Mouse (Mus musculus) urinary bladder, postnatal 10 days (tissue): ENCODE data around the gene Ndst2.

Experiments
- DNase-seq: peaks from one replicate; pipeline ENCODE4 v3.0.0; 2022; ENCODE audit warnings: low spot score

Ndst2 gene

GRCm38 (mm10) chr14:20700362-20700761 is 34.0 kb downstream of the Ndst2 start:
- DNase-seq: no peak

- DNase-seq: no peak
Measured at GRCm38 (mm10) chr14:20698515-20698914, 35.8 kb downstream of the Ndst2 start.

- no peak for DNase-seq
Measured at GRCm38 (mm10) chr14:20696986-20697385, 37.4 kb downstream of the Ndst2 start.

- no peak for DNase-seq
Measured at GRCm38 (mm10) chr14:20695761-20696520, 38.4 kb downstream of the Ndst2 start.

- peak; percentile 54 for DNase-seq
Measured at GRCm38 (mm10) chr14:20694884-20695760, 39.2 kb downstream of the Ndst2 start, which contains the start of gene Fut11. Gene Fut11 (plus strand): TSS chr14:20694968.

GRCm38 (mm10) chr14:20694185-20694883 is 40.0 kb downstream of the Ndst2 start:
- DNase-seq: no peak

GRCm38 (mm10) chr14:20693589-20694101 is 40.7 kb downstream of the Ndst2 start:
- DNase-seq: no peak

- DNase-seq: no peak
Measured at GRCm38 (mm10) chr14:20691772-20692171, 42.6 kb downstream of the Ndst2 start.

- no peak for DNase-seq
Measured at GRCm38 (mm10) chr14:20689009-20689408, 45.4 kb downstream of the Ndst2 start.

GRCm38 (mm10) chr14:20686576-20686975 is 47.8 kb downstream of the Ndst2 start:
- no peak for DNase-seq

GRCm38 (mm10) chr14:20682498-20682897 is 51.9 kb downstream of the Ndst2 start:
- DNase-seq: no peak

GRCm38 (mm10) chr14:20681742-20682141 is 52.6 kb downstream of the Ndst2 start:
- no peak for DNase-seq

- no peak for DNase-seq
Measured at GRCm38 (mm10) chr14:20677906-20678305, 56.5 kb downstream of the Ndst2 start.

- peak; percentile 98 for DNase-seq
Measured at GRCm38 (mm10) chr14:20674064-20674833, 60.1 kb downstream of the Ndst2 start, which contains the start of gene Sec24c. Gene Sec24c (plus strand): TSS chr14:20674308.

- DNase-seq: no peak
Measured at GRCm38 (mm10) chr14:20673735-20674063, 60.7 kb downstream of the Ndst2 start.
